Mouse (Mus musculus): Measurements from ENCODE around the gene Ffar3.
"Not testable (repeated sequence)": the region's sequence is repeated elsewhere in the genome, so short reads cannot be mapped to it uniquely, and the experiment has no call there.

The Ffar3 gene

DNA sequence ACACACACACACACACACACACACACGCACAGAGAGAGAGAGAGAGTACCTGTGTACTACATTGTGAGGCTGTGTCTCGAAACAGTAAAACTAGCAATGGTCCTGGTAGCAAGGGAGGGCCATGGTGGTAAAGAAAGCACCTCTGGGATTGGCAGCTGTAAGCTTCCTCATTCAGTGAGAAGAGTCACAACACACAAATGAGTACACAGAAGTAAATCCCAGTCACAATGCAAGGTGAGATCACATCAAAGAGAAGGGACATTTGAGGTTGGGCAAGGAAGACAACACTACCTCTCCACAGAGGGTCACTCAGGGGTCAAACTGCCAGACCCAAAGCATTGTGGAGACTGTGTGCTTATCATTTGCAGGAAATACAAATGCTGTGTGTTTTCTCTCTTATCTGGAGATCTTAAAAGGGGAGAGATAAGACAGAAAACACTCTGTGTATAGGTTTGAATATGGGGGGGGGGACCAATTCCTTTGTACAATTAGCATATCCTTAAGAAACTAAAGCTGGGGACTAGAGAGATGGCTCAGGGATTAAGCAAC lies 9.4 kb downstream of the Ffar3 start:
- intact Hi-C loops (cut with DNase I): no loop called here

DNA sequence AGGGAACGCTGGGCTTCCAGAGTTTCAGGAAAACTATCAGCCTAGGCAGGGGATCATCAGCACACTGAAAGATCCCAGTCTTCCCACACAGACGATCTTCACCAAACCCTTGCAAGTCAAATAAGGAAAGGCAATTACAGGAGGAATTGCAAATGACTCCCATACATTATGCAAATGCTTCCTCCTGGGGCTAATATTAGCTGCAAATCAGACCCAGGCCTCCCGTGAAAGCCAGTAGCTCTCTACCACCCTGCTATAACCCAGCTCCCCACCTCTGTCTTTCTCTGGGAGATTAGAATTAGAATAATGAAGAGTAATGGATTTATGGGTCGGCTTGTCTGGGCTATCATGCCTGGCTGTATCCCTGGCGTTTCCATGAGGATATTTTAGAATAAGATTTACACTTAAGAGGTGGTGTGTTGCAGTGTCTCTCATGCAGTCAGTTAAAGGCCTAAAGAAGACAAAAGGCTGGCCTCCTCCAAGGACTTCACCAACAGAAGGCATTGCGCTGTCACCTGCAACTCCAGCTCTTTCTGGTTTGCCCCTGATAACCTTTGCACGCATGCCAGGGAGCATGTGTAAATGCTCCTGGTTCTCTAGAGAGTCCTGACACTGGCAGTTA lies 11.2 kb downstream of the Ffar3 start:
- intact Hi-C loops (cut with DNase I): no loop called here

DNA sequence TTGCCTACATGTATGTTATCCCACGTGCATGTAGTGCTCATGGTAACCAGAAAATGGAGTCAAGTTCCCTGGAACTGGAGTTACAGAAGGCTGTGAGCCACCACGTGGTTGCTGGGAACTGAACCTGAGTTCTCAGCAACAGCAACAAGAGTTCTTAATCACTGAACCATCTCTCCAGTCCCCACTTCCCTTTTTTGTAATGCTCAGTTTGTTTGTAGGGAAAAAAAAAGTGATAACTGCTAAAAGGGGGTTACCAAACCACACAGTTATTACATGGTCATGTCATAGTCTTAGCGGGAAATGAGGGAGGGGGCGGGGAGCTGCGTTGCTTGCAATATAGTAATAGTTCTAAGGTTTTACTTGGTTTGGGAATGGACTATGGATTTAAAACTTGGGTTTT lies 13.9 kb downstream of the Ffar3 start:
- intact Hi-C loops (cut with DNase I): no loop called here

DNA sequence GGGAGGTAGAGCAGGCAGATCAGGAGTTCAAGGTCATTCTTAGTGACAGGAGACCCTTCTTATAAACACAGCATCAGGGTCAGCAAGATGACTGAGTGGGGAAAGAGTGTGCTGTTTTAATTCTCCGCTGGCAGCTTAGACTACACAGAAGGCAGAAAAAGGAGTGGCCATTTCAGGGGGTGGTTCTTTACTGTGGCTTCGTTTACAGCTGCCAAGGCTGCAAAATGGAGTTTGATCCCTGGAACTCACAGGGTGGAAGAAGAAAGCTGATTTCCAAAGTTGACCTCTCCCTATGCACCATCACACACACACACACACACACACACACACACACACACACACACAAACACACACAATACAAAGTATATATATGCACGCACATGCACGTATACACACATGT lies 14.6 kb downstream of the Ffar3 start:
- intact Hi-C loops (cut with DNase I): no loop called here

DNA sequence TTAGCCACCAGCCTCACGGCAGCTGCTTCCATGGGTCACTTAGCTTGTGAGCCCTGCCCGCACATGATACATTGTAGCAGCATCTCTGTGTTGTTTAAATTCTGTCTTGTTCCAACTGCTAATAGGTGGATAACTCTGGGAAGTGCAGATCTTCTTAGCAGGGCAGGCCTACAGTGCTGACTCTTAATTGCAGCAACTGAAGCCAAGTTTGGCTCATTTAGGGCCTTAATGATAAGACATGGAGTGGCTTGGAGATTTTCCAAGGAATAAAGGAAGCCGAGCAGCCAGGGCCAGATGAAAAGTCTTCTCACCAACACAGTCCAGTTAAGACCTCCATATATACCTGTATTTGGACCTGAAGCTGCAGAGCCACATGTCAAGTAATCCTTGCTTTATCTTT lies 15.7 kb downstream of the Ffar3 start:
- intact Hi-C loops (cut with DNase I): no loop called here

DNA sequence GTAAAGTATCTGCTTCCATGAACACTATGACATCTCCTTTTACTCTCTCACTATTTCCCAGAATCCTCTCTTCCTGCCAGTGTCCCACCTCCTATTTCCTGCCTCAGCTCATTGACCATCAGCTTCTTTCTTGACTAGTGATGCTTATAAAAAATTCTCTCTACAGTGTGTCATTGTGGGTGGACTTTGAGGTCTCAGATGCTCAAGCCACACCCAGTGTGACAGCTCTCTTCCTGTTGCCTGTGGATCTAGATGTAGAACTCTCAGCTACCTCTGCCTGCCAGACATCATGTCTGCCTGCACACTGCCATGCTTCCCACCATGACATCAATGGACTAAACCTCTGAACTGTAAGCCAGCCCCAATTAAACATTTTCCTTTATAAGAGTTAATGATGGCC lies 18.7 kb downstream of the Ffar3 start:
- intact Hi-C loops (cut with DNase I): no loop called here

DNA sequence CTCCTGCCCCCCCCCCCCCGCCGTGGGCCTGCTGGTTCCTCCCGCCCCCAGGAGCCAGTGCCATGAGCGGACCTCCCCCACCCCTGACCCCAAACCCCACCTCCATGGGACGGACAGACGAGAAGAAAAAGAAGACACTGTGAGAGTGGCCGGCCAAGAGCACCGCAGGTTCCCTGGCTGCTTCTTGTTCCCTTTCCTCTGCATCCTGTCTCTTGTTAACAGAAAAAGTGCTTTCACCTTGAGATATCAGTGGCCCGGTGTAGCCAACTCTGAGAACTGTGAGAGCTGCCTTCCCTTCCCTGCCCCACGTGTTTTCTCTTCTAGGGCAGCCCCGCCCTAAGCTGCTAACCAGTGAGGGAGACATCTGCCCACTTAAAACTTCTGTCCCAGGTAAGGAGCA lies 23.3 kb downstream of the Ffar3 start:
- intact Hi-C loops (cut with DNase I): not testable (repeated sequence)

DNA sequence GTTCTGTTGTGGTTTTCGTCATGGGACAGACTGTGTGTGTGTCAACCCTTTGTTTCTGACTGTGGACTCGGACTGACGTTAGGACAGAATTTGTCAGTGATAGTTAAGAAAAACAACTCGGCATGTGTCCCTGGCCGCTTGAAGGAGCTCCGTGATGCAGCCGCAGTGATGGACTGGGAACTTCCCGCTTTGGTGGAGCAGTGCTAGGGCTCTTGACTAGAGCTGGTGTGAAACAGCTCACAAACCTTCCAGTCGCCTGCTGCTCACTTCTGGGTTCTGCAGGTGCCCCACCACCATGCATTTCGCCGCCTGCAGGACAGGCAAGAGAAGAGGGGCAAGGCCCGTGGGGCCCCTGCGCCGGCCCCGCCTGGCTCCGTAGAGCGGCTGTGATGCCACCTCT lies 23.7 kb downstream of the Ffar3 start:
- intact Hi-C loops (cut with DNase I): no loop called here

DNA sequence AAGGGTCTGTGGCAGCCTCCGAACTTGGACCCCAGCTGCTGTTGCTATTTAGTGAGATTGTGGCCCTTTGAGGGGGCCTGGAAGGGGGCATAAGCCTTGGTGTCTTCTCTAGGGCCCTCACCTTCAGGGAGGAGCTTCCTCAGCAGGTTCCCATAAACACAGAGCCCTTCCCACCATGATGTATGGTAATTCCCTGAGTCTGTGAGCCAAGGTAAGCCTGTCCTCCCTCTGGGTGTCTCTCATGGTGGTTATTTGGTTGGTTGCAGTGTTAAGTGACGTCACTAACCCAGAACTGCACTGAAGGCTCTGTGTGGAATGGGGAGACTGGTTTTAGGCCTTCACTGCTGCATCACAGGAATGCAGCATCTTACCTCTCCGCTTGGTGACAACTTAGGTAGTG lies 26.6 kb downstream of the Ffar3 start:
- intact Hi-C loops (cut with DNase I): no loop called here

DNA sequence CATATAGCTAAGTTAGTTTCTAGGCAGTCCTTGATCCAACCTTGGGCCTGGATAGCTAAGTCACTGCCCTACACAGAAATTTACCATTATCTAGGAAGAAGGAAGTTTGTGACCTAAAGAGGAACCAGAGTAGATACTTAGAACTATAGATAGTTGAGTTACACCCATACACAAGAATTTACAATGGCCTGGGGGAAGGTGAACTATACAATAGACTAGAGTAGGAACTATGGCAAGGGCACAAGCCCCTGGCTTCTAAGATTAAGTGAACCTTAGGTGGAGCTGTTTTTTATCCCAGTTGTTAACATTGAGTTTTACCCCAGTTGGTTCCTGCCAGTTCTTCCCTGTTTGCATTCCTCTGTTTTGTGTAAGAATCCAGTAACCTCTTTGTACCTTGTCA lies 27.1 kb downstream of the Ffar3 start:
- intact Hi-C loops (cut with DNase I): not testable (repeated sequence)

DNA sequence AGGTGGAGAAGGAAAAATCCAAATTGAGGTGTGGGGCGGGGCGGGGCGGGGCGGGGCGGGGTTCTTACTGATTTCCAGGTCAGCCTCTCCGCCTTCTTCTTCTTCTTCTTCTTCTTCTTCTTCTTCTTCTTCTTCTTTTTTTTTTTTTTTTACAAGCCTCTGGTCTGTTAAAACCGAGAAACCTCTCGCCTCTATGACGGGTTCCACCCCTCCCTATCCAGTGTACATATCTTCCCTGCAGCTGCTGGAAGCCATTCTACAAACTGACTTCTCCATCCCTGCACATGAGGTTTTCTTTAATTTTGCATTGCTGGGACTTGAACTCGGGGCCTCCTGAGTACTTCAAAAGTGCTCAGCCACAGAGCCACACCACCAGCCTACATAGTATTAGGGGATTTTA lies 29.3 kb downstream of the Ffar3 start:
- intact Hi-C loops (cut with DNase I): no loop called here

DNA sequence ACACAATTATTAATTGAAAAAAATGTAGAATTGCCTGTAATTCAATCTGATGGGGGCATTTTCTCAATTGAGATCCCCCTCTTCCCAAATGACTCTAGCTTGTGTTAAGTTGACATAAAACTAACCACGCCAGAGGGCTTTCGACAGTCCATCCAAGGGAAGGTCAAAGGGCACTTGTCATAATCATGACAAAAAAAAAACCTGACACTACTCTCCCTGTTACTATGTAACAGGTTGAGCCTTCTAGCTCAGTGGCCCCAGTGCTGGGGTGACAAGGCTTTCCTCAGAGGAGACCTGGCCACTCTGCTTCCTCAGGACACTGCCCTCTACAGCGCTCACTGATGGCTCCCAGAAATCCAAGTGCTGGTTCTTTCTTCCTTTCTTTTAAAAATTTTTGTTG lies 31.7 kb downstream of the Ffar3 start:
- intact Hi-C loops (cut with DNase I): no loop called here

DNA sequence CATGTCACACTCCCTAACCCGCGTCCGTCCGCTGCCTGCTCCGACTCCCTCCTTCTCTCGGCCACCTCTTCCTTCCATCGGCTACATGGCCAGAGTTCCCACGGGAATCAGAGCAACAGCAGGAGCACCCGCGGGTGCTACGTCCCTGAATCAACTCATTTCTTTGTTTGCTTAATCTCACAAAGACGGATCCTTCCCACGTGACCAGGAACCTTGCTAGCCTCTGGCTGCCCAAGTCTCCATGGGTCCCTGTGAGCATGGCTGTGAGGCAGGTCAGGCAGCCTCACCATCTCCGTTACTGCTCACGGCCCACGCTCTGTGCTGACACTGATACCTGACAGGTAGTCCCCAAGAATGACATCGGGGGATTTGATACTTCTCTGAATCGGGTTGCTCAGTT lies 32.3 kb downstream of the Ffar3 start, which contains the start of gene Ffar2:
Gene Ffar2 (minus strand): TSS at position 101 of the 400 bp plus-strand sequence.
- intact Hi-C loops (cut with DNase I): no loop called here

DNA sequence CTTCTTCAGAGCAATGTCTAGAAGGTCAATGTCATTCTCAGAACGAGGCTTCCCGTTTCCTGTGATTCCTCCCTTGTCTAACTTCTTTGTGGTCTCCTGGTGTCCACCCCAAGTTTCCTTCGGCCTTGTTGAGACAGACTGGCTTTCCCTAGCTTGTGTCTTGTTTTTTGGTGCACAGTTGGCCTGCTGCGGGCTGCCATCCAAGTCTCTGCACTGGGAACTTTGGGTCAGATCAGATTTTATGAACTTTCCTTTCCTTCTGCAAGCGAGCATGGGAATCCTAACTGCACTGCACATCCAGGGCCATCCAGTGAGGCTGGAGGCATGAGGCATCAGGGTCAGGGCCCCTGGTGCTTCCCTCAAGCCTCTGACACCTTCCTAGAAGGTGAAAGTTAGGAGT lies 34.4 kb downstream of the Ffar3 start:
- intact Hi-C loops (cut with DNase I): no loop called here

DNA sequence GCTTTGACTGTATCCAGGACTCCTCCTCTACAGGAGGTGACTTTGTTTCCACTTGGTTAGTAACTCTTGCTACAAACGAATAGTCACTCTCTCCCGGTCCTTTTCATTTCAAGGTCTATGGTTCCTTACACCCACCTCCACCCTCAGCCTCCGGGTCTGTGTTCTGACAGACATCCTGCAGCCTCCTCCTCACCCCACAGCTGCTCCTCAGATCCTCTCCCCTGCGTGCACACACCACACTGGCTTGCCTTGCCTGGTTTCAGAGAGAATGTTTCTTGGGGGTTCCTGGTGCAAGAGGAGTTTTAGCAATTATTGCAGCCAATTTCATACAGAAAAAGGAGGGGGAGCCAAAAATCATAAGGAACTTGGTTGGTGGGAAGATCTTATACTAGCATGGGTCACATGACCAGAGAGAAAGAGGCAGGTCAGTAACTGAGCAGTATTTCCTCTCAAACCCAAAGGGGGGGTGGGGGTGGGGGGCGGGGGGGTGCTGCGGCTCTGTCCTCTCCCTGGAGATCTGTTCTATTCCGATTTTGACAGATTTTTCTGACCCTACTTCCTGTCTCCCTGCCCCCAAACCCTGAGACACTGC lies 35.0 kb downstream of the Ffar3 start:
- intact Hi-C loops (cut with DNase I): no loop called here

DNA sequence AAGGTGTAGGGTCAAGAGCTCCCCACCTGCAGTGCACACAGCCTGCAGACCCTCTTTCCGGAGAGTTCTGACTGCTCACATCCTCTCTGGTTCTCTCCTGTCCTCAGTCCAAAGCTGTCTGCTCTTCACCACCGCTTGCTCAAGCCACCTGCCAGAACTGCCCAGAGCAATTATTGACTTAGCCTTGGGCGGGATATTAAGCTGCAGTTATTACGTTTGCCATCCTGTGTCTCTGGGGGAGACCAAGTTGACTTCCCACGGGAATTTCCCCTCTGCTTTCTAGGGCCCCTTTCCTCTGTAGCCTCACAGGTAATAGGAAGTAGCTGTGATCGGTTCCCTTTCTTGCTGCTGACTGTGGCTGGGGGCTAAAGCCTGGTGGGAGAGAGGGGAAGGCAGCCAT lies 35.8 kb downstream of the Ffar3 start:
- intact Hi-C loops (cut with DNase I): no loop called here

DNA sequence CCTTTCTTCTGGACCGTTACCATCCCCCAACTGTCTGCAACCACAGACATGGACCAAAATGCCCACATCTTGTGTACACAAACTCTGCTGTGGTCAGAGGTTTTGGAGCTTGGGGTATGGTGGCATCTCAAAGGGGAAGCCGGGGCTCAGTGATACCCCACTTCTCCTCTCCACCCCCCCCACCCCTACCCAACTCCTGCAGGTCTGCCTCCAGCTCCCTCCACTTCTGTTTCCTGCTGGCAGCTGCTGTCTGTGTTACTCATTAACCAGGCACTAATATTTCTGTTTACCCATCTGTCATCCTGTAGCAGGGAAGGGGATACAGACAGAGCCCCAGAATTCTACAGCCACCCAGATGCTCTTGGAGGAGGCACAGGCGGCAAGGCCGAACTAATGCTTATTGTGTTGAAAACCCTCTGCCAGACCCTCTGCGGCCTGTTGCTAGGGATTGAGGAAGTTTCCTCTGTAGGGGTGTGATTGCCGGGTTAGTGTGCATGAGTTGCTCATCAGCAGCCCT lies 43.6 kb downstream of the Ffar3 start:
- intact Hi-C loops (cut with DNase I): no loop called here

DNA sequence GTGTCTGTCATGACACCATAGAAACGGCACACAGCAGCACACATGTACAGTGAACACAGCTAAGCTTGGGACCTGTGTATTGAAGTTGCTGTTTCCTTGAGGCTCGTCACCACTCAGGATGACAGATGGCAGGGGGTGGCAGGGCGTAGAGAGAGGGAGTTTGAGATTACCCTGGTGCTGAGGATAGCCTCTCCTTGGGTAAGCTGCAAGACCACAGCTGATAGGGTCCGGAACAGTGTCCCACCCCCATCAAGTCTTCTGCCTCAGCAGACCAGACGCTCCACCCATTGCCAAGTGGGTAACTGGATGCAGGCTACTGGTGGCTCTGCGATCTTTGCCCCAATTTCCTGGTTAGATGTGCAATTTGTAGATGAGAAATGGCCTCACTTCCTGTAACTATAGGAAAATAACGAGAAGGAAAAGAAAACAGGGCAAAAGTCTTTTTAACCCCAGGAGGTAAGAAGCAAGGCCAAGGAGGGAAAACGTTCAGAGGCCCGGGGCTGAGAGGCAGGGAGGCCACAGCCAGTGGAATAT lies 44.2 kb downstream of the Ffar3 start:
- intact Hi-C loops (cut with DNase I): no loop called here

DNA sequence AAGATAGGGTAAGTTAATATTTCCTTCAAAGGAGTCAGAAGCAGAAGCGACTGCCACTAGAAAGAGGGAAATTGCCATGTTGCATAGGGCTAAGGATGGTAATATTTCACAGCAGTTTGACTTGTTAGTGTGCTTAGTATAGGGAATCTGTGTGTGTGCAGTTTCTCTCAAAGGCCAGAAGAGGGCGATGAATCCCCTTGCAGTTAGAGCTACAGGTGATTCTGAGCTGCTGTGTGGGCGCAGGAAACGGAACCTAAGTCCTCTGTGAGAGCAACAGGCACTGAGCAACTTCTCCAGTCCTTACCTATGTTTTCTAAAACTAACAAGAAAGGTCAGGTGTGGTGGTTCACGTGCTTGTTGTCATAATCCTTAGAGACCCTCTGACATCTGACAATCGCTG lies 45.7 kb downstream of the Ffar3 start:
- intact Hi-C loops (cut with DNase I): no loop called here

DNA sequence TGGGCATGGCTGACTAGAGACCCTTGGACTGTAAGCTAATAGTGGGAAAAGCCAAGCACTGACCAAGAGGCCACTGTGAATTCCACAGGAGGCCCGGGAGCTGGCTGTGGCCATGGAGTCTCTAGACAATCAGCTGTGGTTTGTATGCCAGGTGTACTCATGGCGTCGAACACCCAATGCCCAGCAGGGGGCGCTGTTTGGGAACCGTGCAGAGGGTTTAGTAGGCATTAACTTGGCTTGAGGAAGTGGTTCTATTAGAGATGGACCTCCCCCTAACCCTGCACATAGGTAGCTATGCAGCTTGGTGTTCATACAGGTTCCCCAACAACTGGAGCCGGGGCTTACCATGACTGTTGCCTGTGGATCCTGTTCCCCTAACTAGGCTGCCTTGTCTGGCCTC lies 50.1 kb downstream of the Ffar3 start:
- intact Hi-C loops (cut with DNase I): loop anchor here (2.0 kb wide), 1 partner anchor 53 kb away; no protein-coding TSS in a partner anchor

Data from adrenal gland (tissue).